Mouse (Mus musculus) thymus, adult 18-20 months (tissue): ENCODE data around the gene Il2rg.
A peak's percentile ranks its signal among the peaks of the same experiment; 100 is the strongest.

Experiments used
- DNase-seq, 2 experiments: peaks; one replicate each; pipeline ENCODE4 v3.0.0; 2022; ENCODE audit warnings: mixed read lengths in 2 of 2

The Il2rg gene

DNA sequence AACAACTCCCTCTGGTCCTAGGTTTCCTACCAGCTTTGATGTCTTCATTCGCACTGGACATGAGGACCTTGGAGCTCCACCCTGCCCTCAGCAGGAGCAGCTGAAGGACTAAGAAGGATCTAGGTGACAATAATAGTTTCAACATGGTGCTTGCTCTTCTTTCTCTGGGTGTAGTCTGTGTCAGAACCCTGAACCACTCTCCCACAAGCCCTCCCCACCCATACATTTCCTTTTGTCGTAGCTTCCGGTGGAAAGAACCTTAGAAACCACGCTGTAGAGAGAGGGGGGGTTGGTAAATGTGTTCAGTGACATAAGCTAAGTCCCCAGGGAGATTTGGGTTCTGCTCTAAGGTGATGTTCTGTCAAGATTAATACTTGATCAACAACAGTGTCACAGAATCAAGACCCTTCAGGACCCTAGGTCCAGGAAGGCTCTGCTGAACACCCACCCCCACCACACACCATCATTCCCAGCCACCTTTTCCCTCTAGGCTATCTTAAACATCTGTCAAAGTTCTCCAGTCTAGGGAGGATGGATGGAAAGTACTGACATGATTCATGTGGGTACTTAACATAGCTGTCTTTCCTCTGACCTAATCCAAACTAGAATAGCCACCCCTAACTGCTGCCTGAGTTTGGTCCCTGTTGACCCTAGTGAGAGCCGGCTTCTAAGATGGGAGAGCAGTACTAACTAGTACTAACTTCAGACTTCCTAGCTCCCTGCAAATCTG, at the start of gene Il2rg:
Il2rg (minus strand) TSS at position 231 of the 730 bp plus-strand sequence.
- DNase-seq: peak; percentile 39 to 60

GRCm38 (mm10) chrX:101313625-101314359, 45.7 kb upstream of the Il2rg start:
- no peak for DNase-seq

DNA sequence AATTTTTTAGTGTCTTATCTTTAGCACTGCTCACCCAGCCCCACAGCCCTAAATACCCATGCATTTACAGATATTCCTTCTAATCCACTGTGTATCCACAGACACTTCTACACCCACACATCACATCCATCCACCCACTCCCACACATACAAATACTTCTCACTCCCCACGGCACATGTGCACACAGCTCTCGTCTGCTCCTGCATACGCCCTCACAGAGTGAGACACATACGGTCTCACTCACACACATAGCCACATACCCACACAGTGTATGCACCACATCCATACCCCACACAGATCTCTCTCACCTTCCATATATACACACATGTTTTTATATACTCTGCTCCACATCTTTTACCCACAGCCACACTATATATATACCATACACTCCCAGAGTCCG, 41.2 kb upstream of the Il2rg start:
- no peak for DNase-seq

GRCm38 (mm10) chrX:101304646-101305045, 36.6 kb upstream of the Il2rg start:
- no peak for DNase-seq

- no peak for DNase-seq
These were observed 33.6 kb upstream of the Il2rg start for GRCm38 (mm10) chrX:101301654-101302053.

- no peak for DNase-seq
These were observed 32.5 kb upstream of the Il2rg start for GRCm38 (mm10) chrX:101300427-101301030.

DNA sequence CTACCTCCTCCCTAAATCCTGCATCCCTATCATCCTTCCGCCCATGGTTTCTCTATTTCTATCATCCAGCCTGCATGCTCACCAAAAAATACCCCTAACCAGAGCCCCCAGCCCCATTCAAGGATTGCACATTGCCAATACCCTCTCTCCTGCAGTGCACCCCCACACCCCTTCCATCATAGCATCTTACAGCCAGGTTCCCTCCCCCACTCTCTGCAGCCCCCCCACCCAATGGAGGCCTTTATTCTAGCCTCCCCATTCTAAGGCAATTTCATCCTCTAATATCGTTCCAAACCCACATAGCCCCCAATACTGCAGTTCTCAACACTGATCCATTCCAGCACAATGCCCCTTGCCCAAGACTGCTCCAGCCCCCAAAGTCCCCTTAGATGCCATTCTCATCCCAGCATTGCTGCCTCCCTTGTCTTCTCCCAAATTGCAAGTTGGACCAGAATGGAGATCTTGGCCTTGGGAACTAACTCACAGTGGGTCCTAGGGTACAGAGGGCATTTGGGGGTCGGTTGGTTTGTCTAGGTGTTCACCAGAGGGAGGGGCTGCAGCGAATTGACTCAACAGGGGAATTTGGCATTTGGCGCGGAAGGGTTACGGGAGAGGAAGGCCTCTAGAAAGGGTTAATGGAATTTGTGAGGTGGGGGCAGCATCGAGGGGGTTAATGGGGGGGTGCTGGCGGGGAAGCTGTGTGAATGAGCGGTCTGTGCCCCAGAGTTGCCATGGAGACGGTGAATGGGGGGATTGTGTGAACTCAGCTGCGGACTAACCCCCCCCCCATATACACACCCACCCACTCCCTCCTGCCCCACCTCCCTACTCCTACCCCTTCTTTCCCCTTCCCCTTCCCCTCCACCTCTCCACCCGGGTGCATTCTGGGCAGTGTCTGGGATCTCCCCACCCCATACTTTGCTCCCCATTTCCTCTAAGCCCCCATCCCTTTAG, 31.7 kb upstream of the Il2rg start:
- no peak for DNase-seq

DNA sequence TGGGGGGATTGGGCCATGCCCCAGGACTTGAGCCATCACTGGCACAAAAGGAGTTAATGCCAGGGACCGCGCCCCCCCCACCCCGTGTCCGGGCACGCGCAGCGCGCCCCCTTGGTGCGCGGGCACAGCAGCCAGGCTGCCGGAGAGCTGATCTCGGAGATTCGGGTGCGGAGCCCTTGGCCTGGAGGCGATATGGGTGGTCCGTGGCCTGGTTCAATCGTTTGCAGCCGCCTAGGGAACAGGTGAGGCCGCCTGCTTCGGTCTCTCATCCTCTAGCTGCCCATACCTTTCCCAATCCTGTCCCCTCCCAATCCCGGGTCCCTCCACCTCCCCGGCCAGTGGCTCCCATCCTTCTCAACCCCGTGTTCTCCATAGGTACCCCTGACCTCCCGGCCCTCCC, 31.0 kb upstream of the Il2rg start, which contains the start of gene Nlgn3:
Nlgn3 (plus strand) TSS at position 114 of the 400 bp plus-strand sequence.
- no peak for DNase-seq

GRCm38 (mm10) chrX:101290111-101290510, 22.1 kb upstream of the Il2rg start:
- no peak for DNase-seq

- no peak for DNase-seq
These were observed 21.0 kb upstream of the Il2rg start for GRCm38 (mm10) chrX:101289037-101289436.

- no peak for DNase-seq
These were observed 20.4 kb upstream of the Il2rg start for GRCm38 (mm10) chrX:101288432-101288831.

DNA sequence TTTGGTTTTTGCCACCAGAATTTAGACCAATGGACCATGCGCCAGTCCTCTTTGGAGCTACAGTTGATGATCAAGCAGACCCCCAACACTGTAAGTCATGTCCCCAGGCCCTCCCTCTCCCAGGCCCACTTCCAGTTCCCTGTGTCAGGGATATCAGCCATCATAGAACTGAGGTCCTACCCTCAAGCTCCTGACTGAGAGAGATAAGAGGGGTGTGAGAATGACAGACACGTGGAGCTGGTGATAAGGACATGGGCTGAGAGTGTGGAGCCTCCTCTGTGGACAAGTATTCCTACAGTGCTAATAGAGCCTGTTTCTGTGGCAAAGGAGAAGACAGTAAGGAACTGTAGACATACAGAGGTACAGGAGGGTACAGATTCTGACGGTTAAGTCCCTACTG, 19.5 kb upstream of the Il2rg start:
- no peak for DNase-seq

GRCm38 (mm10) chrX:101285953-101286670, 18.1 kb upstream of the Il2rg start:
- DNase-seq: no peak

DNA sequence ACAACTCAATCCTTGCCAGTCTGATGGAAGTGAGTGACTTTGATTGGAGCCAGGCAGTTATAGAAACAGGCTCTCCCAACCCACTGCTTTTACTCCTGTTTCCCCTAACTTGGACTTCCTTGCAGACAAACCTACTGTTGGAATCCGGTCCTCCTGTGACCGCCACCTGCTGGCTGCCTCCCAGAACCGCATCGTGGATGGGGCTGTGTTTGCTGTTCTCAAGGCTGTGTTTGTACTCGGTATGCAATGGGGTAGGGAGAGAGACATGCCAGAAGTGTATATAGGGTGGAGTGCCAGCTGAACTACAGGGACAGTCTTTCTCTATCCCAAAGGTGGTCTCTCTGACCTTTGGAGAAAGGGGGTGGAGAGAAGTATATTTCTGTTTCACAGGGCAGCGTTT, 17.5 kb upstream of the Il2rg start:
- peak; percentile 39 to 50 for DNase-seq

DNA sequence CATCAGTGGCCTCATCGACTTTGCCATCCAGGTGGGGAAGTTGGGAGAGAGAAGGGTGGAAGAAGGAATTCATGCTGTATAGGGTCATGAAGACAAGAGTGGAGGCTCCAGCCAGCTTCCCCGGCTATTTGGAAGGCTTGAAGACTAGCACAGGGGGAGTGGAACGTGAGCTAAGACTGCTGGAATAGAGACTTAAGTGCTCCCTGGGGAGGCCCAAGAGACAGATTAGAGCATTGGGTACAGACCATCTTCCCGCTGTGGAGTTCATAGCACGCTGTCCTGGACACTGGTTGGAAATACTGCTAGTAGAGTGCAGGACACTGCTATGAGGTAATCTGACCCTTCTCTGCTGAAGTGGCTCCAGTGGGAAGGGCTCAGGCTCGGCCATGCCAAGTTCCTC, 14.8 kb upstream of the Il2rg start:
- DNase-seq: no peak

- peak; percentile 74 to 83 for DNase-seq
These were observed 6.1 kb upstream of the Il2rg start, which contains the start of gene Med12 for GRCm38 (mm10) chrX:101273875-101274738. TSS of gene Med12 (plus strand) at chrX:101274030.

- DNase-seq: peak in 1 of 2 experiments; percentile 38
These were observed 5.4 kb upstream of the Il2rg start for GRCm38 (mm10) chrX:101273410-101273809.

GRCm38 (mm10) chrX:101268755-101269124, 685 bp upstream of the Il2rg start, which contains the start of gene Gm20489:
TSS of gene Gm20489 (minus strand) at chrX:101269023.
- no peak for DNase-seq

- no peak for DNase-seq
These were observed 1.4 kb downstream of the Il2rg start for GRCm38 (mm10) chrX:101266631-101267030.

GRCm38 (mm10) chrX:101263892-101264291, 4.2 kb downstream of the Il2rg start, which contains the start of gene Gm614:
TSS of gene Gm614 (minus strand) at chrX:101263992.
- no peak for DNase-seq
